Mouse (Mus musculus) stomach, embryonic 16.5 days (tissue): Measurements from ENCODE around the gene Cdh24. TPM values are rescaled to one million over a fixed set of nuclear protein-coding genes. Genes with fewer than 3 reads are reported as not detected.

ENCODE experiments used
- ATAC-seq: fragments of 200-750 bp; cut with Nextera tagmentation; 2 replicates; pipeline ENCODE4 v1.8.0; 2017; ENCODE audit warnings: moderate number of reproducible peaks, moderate TSS enrichment; ENCODE audit not compliant: insufficient read depth, low FRiP score
- H3K27ac ChIP-seq: fragments of 300-500 bp; sonication (generic); 2 replicates; pipeline ENCODE4 v1.5.1; 2014; ENCODE audit warnings: low read length
- H3K27me3 ChIP-seq: fragments of 300-500 bp; sonication (generic); 2 replicates; pipeline ENCODE4 v1.6.1; 2014; ENCODE audit warnings: low read length, control low read depth, mixed read lengths; ENCODE audit not compliant: control insufficient read depth, insufficient read depth
- H3K36me3 ChIP-seq: fragments of 300-500 bp; sonication (generic); 2 replicates; pipeline ENCODE4 v1.6.1; 2014; ENCODE audit warnings: low read length; ENCODE audit not compliant: control insufficient read depth, insufficient read depth
- H3K4me1 ChIP-seq: fragments of 300-500 bp; sonication (generic); 2 replicates; pipeline ENCODE4 v1.6.1; 2014; ENCODE audit warnings: low read length, control low read depth, mixed read lengths; ENCODE audit not compliant: control insufficient read depth, insufficient read depth
- H3K4me2 ChIP-seq: fragments of 300-500 bp; sonication (generic); 2 replicates; pipeline ENCODE4 v1.6.1; 2014; ENCODE audit warnings: low read depth, low read length, mixed read lengths
- H3K4me3 ChIP-seq: fragments of 300-500 bp; sonication (generic); replicated peaks from 2 replicates; pipeline ENCODE4 v1.5.1; 2014; ENCODE audit warnings: mild to moderate bottlenecking, low read length
- H3K9ac ChIP-seq: fragments of 300-500 bp; sonication (generic); 2 replicates; pipeline ENCODE4 v1.6.1; 2014; ENCODE audit warnings: low read length
- H3K9me3 ChIP-seq: fragments of 300-500 bp; sonication (generic); replicated peaks from 2 replicates; pipeline ENCODE4 v1.6.1; 2016; ENCODE audit warnings: low read length, control low read depth; ENCODE audit not compliant: control insufficient read depth
- WGBS: fragments of 180-500 bp; shearing (Covaris S2); extraction: QIAGEN DNeasy Blood & Tissue Kit; methylation state at CpG from one replicate; pipeline ENCODE4 v1.1.7; 2014; 5-methylcytosine and 5-hydroxymethylcytosine counted together
- polyA plus RNA-seq: library from polyadenylated mRNA; unstranded; fragments of >200 nt; fragmentation: Nextera tagmentation; extraction: Ambion mirVana; gene quantifications from 2 replicates; pipeline ENCODE4 v1.2.1, GENCODE M21; 2015

Gene Cdh24
- 1.6 and 2.2 TPM in 2 replicates for polyA plus RNA-seq

DNA sequence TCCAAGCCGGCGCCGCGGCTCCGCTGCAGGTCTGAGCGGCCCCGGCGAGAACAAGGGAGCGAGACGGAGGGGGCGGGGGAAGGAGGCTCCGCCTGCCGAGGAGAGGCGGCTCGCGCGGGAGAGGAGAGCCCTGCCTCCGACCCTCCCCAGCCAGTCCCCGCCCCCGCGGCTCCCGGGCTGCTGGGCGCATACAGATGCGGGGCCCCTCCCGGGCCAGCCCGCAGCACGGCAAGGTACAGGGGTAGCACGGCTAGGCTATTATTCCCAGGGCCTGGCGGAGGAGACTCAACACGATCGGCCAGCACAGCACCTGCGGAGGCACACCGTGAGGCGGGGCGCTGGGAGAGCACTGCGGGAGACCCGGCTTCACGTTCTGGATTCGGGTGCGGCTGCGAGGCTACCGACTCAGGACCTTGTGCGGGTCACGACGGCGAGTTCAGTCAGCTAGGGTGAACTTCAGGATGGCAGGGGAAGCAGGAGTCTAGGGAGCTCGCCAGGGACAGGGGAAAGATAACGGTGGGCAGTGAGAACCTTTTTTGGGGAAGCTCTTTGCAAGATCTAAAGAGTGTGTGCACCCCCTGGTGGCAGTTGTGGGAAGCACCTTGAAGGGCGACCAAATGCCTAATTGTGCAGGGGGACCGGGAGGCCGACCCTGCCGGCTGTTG is at the start of gene Cdh24:
Gene Cdh24, minus strand, starts transcription at position 60 of the 665 bp plus-strand sequence.
- ATAC-seq: peak; percentile 94
- Histone ChIP-seq H3K9me3 (no peaks in the 10 kb centered on the region), H3K9ac (peak within 1 kb of the TSS; percentile 88), H3K4me2 (peak within 1 kb of the TSS; percentile 96), H3K36me3 (peaks cover 26% of the 10 kb centered on the region), H3K4me1 (peaks cover 3% of the 10 kb centered on the region; the same call in 1 of the 2 replicates), H3K4me3 (peak within 1 kb of the TSS; percentile 74), H3K27ac (peak within 1 kb of the TSS; percentile 75), H3K27me3 (no peaks in the 10 kb centered on the region)
- WGBS: under 1% methylated on average over 50 of the region's 52 CpGs

DNA sequence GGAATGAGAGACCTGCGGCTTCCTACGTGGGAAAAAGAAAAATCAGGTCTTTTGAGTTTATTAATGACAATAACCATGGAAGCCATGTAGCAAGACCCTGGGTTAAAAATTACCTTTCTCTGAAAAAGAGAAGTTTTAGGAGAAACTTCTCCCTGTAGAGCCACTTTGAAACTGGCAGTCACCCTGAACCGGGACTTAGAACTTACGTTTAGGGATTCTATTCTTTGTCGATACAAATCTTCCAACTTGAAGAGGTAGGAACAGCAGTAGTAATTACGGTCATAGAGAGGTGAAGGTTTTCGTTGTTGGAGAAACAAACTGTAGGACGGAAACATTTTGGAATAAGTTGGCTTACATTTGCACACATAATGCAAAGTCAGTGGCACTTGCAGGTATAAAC is 46.1 kb upstream of the Cdh24 start:
- WGBS: under 1% methylated on average over 8 of the region's 8 CpGs
- H3K27me3 ChIP-seq: no peaks in the 10 kb centered on the region
- ATAC-seq: no peak
- no peaks in the 10 kb centered on the region for H3K9me3 ChIP-seq
- peak overlapping the region; percentile 84 for H3K9ac ChIP-seq
- H3K36me3 ChIP-seq: peaks cover 5% of the 10 kb centered on the region
- peaks cover 18% of the 10 kb centered on the region for H3K4me1 ChIP-seq
- H3K27ac ChIP-seq: peak overlapping the region; percentile 85
- peak overlapping the region; percentile 84 for H3K4me3 ChIP-seq
- H3K4me2 ChIP-seq: peak overlapping the region; percentile 76

DNA sequence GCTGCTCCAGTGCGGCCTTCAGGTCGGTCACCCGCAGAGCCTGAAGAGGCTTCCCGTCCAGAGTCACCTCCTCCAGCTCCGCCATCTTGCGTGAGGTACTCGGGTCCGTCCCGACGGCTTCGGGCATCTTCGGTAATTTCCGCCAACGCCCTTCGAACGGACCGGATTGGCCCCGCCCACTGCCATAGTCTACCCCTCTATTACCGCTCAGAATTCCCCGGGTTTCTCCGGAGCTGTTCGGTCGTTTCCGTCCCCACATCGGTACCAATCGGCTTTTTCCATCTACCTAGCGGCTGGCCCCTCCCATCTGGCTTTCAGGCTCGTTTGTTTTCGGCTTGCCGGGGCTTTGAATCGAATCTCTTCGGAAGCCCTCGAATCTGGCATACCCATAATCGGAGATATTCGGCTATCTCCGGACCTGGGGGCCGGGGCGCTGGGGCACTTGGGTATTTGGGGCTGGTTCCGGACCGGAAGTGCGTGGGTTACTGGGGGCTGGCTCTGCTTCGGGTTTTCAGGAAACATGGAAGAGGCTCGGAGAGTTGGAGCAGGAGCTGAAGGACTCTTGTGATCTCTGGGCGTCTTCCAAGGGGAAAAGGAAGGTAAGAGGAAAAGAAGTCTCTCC is 45.5 kb upstream of the Cdh24 start, which contains the start of gene Acin1:
Gene Acin1, minus strand, starts transcription at position 410 of the 622 bp plus-strand sequence.
- peak; percentile 97 for ATAC-seq
- peak within 1 kb of the TSS; percentile 95 for H3K9ac ChIP-seq
- H3K9me3 ChIP-seq: no peaks in the 10 kb centered on the region
- no peaks in the 10 kb centered on the region for H3K27me3 ChIP-seq
- peak within 1 kb of the TSS; percentile 97 for H3K27ac ChIP-seq
- H3K4me1 ChIP-seq: peaks cover 18% of the 10 kb centered on the region
- WGBS: under 1% methylated on average over 44 of the region's 44 CpGs
- peak within 1 kb of the TSS; percentile 84 for H3K4me3 ChIP-seq
- peaks cover 5% of the 10 kb centered on the region for H3K36me3 ChIP-seq
- H3K4me2 ChIP-seq: peak within 1 kb of the TSS; percentile 86

DNA sequence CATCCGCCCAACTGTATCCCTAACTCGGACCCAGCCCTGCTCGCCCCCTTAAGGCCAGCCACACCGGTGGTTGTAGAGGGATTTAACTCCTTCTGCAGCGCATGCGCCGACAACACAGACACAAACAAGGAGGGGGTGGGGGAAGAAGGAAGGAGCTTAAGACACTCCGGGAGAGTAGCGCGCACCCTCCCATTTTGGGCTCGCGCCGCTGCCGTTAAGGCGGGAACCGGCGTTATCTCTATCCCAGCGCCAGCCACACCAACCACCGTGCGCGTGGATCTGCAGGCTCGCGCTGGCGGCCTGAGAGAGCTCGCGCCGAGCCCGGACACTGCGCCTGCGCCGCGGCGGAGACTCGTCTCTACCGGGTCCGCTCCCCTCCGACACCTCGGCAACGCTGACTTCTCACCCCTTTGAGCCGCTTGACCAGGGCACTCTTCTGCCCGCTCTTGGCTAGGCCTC is 44.9 kb upstream of the Cdh24 start, which contains the start of gene 1700123O20Rik:
Gene 1700123O20Rik, plus strand, starts transcription at position 154 of the 459 bp plus-strand sequence.
- Histone ChIP-seq H3K4me3 (peak within 1 kb of the TSS; percentile 84), H3K4me1 (peaks cover 18% of the 10 kb centered on the region), H3K27ac (peak within 1 kb of the TSS; percentile 97), H3K36me3 (peaks cover 5% of the 10 kb centered on the region), H3K9ac (peak within 1 kb of the TSS; percentile 95), H3K27me3 (no peaks in the 10 kb centered on the region), H3K4me2 (peak within 1 kb of the TSS; percentile 86), H3K9me3 (no peaks in the 10 kb centered on the region)
- under 1% methylated on average over 41 of the region's 41 CpGs for WGBS
- ATAC-seq: peak; percentile 76

DNA sequence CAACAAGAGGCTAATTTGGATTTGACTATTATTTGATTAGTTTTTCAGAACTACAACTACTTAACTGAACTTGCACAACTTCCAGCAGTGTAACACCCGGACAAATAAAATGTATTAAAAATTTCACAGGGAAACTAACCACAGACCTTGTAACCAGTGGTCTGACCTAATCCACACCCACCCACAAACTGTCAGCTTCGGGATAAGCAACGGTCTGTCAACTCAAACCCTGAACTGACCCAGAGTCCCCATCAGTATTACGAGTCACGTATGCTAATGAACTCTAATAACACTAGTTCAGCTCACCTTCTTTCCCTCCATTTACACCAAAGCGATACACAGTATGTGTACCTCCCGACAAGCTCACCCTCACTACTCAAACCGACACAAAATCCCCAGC is 44.3 kb upstream of the Cdh24 start:
- ATAC-seq: no peak
- H3K27ac ChIP-seq: peak overlapping the region; percentile 97
- H3K36me3 ChIP-seq: no peaks in the 10 kb centered on the region; the same call in 1 of the 2 replicates
- H3K27me3 ChIP-seq: no peaks in the 10 kb centered on the region
- peak overlapping the region; percentile 95 for H3K9ac ChIP-seq
- H3K4me2 ChIP-seq: peak overlapping the region; percentile 86
- H3K4me1 ChIP-seq: peaks cover 18% of the 10 kb centered on the region
- peak overlapping the region; percentile 84 for H3K4me3 ChIP-seq
- H3K9me3 ChIP-seq: no peaks in the 10 kb centered on the region
- 5% methylated on average over 8 of the region's 8 CpGs for WGBS

DNA sequence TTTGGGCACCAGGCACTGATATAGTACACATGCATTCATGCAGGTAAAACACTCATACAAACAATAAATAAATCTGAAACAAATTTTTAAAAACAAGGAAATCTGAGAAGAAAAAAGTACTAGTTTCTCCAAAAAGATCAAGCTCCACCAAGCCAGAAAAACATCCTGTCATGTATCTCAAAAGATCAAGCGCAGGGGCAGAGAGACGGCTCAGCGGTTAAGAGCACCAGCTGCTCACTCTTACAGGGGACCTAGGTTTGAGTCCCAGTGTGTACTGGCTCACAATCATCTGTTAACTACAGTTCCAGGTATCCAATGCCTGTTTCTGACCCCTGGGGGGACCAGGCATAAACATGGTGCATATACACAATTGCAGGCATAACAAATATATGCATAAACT is 41.2 kb upstream of the Cdh24 start:
- WGBS: 86% methylated on average over 3 of the region's 3 CpGs
- no peak for ATAC-seq
- peaks cover 3% of the 10 kb centered on the region for H3K36me3 ChIP-seq

DNA sequence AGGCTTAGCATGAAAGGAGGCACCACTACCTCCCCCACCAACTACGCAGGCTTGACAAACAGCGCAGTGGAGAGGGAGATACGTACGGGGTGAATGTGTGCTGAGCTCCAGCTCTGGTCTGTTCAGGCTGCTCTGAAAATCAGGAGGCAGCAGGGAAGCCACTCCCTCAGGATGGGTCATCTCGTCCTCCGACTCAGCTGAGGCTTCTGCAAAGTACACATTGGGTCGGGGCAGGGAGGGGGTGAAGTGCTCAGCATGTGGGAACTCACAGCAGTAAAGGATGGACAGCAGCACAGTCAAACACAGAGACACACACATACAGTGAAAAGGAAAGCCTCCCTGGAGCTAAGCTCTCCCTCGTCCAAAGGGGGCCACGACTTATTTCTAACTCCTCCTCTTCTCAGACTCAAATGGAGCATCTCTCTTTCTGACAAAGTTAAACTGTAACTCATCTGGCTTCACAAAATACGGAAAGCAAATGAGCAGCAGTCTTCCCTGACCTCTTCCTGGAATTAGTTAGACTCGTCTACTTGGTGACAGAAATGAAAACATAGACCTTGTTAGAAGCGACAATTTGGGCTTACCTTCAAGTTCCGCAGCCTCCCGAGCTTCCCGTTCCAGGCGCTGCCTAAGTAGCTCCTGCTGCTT is 37.6 kb upstream of the Cdh24 start:
- Histone ChIP-seq H3K4me3 (no peak overlapping the region), H3K36me3 (peaks cover 18% of the 10 kb centered on the region), H3K9me3 (no peaks in the 10 kb centered on the region), H3K27ac (no peak overlapping the region), H3K4me1 (no peaks in the 10 kb centered on the region), H3K9ac (no peak overlapping the region), H3K4me2 (no peak overlapping the region), H3K27me3 (no peaks in the 10 kb centered on the region)
- WGBS: 80% methylated on average over 16 of the region's 16 CpGs
- no peak for ATAC-seq

More for the DNA sequence above, 41.2 kb upstream of the Cdh24 start:
- Histone ChIP-seq H3K4me2 (no peak overlapping the region), H3K9me3 (no peaks in the 10 kb centered on the region), H3K4me3 (no peak overlapping the region), H3K4me1 (peaks cover 8% of the 10 kb centered on the region), H3K27me3 (no peaks in the 10 kb centered on the region), H3K9ac (no peak overlapping the region), H3K27ac (no peak overlapping the region)

DNA sequence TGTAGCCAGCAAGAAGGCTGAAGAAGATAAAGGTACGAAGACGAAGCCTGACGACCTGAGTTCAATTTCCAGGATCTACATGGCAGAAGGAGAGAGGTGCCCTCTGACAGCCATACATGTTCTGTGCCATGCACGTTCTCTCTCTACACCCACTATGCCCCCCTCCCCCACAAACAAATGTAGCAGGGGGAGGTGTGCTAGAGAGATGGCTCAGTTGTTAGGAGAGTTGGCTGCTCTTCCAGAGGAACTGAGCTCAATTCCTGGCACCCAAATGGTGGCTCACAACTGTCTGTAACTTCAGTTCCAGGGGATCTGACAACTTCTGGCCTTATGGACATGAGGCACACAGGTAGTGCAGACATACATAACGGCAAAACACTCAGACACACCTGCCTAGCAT is 35.1 kb upstream of the Cdh24 start:
- H3K27me3 ChIP-seq: no peaks in the 10 kb centered on the region
- no peaks in the 10 kb centered on the region for H3K9me3 ChIP-seq
- ATAC-seq: no peak
- H3K4me1 ChIP-seq: no peaks in the 10 kb centered on the region
- WGBS: 82% methylated on average over 5 of the region's 5 CpGs
- no peak overlapping the region for H3K9ac ChIP-seq
- H3K36me3 ChIP-seq: peaks cover 18% of the 10 kb centered on the region
- H3K4me3 ChIP-seq: no peak overlapping the region
- no peak overlapping the region for H3K4me2 ChIP-seq
- no peak overlapping the region for H3K27ac ChIP-seq

DNA sequence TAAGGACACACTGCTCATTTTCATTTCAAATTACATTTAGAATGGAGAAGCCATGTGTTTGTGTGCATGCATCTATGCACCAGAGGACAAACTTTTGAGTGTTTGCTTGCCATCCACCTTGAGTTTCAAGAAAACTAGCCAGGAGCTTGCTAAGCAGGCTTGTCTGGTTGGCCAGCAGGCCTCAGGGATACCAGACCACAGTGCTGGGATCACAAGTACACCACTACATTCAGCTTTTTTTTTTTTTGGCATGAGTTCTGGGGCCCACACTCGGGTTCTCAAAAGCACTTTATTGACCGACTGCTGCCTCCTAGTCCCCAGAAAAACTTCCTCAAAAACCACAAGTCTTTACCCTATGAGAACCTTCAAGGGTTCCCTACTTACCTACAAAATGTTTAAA is 33.2 kb upstream of the Cdh24 start:
- H3K36me3 ChIP-seq: peaks cover 22% of the 10 kb centered on the region
- H3K9ac ChIP-seq: no peak overlapping the region
- H3K4me3 ChIP-seq: no peak overlapping the region
- no peaks in the 10 kb centered on the region for H3K9me3 ChIP-seq
- 72% methylated on average over 2 of the region's 2 CpGs for WGBS
- no peak overlapping the region for H3K4me2 ChIP-seq
- H3K4me1 ChIP-seq: no peaks in the 10 kb centered on the region
- ATAC-seq: no peak
- H3K27me3 ChIP-seq: no peaks in the 10 kb centered on the region
- H3K27ac ChIP-seq: no peak overlapping the region
